Mouse (Mus musculus) neural tube, embryonic 11.5 days (tissue): ENCODE data around the gene Olfr119. TPM values are rescaled to one million over a fixed set of nuclear protein-coding genes. Genes with fewer than 3 reads are reported as not detected.
"Not testable (repeated sequence)": the region's sequence is repeated elsewhere in the genome, so short reads cannot be mapped to it uniquely, and the experiment has no call there.

Experiments
- ATAC-seq: fragments of 200-750 bp; cut with Nextera tagmentation; 2 replicates; pipeline ENCODE4 v1.8.0; 2017; ENCODE audit warnings: moderate number of reproducible peaks, mild to moderate bottlenecking, moderate TSS enrichment, moderate library complexity; ENCODE audit not compliant: insufficient read depth, low FRiP score, low TSS enrichment
- DNase-seq: peaks from one replicate; pipeline ENCODE4 v3.0.0-alpha.2; 2015; ENCODE audit warnings: low spot score
- H3K27ac ChIP-seq: fragments of 300-500 bp; sonication (generic); 2 replicates; pipeline ENCODE4 v1.5.1; 2014; ENCODE audit warnings: low read depth, mild to moderate bottlenecking, low read length
- H3K27me3 ChIP-seq: fragments of 300-500 bp; sonication (generic); 2 replicates; pipeline ENCODE4 v1.6.1; 2014; ENCODE audit warnings: mild to moderate bottlenecking, low read length, mixed read lengths; ENCODE audit not compliant: control insufficient read depth, insufficient read depth
- H3K36me3 ChIP-seq: fragments of 300-500 bp; sonication (generic); 2 replicates; pipeline ENCODE4 v1.6.1; 2014; ENCODE audit warnings: mild to moderate bottlenecking, low read length, moderate library complexity, mixed read lengths; ENCODE audit not compliant: control insufficient read depth, insufficient read depth
- H3K4me1 ChIP-seq: fragments of 300-500 bp; sonication (generic); 2 replicates; pipeline ENCODE4 v1.6.1; 2014; ENCODE audit warnings: low read length, mixed read lengths; ENCODE audit not compliant: control insufficient read depth, insufficient read depth
- H3K4me2 ChIP-seq: fragments of 300-500 bp; sonication (generic); 2 replicates; pipeline ENCODE4 v1.6.1; 2014; ENCODE audit warnings: low read depth, mild to moderate bottlenecking, moderate library complexity
- H3K4me3 ChIP-seq: fragments of 300-500 bp; sonication (generic); 2 replicates; pipeline ENCODE4 v1.5.1; 2014; ENCODE audit warnings: low read depth, low read length
- H3K9ac ChIP-seq: fragments of 300-500 bp; sonication (generic); 2 replicates; pipeline ENCODE4 v1.6.1; 2014; ENCODE audit warnings: mild to moderate bottlenecking, low read length
- H3K9me3 ChIP-seq: fragments of 300-500 bp; sonication (generic); 2 replicates; pipeline ENCODE4 v1.6.1; 2016; ENCODE audit warnings: low read length; ENCODE audit not compliant: control insufficient read depth
- WGBS: fragments of 180-500 bp; shearing (Covaris S2); extraction: QIAGEN DNeasy Blood & Tissue Kit; methylation state at CpG from one replicate; pipeline ENCODE4 v1.1.7; 2014; 5-methylcytosine and 5-hydroxymethylcytosine counted together
- polyA plus RNA-seq: library from polyadenylated mRNA; unstranded; fragments of >200 nt; fragmentation: Nextera tagmentation; extraction: Ambion mirVana; gene quantifications from 2 replicates; pipeline ENCODE4 v1.2.1, GENCODE M21; 2014

The Olfr119 gene
- not detected in 2 replicates for polyA plus RNA-seq

GRCm38 (mm10) chr17:37696264-37696663 is at the start of gene Olfr119:
Olfr119 (plus strand) TSS chr17:37696564.
- H3K27ac ChIP-seq, ATAC-seq, H3K4me3 ChIP-seq, H3K4me1 ChIP-seq, H3K36me3 ChIP-seq, H3K9ac ChIP-seq, H3K27me3 ChIP-seq, DNase-seq, H3K4me2 ChIP-seq, H3K9me3 ChIP-seq: not testable (repeated sequence)
- 73% methylated on average over 1 of the region's 1 CpGs for WGBS

GRCm38 (mm10) chr17:37663682-37664081 is 32.7 kb upstream of the Olfr119 start, which contains the start of gene Olfr117:
Olfr117 (minus strand) TSS chr17:37663782.
- Histone ChIP-seq H3K27ac (no peak within 1 kb of the TSS), H3K4me2 (no peak within 1 kb of the TSS), H3K4me1 (no peaks in the 10 kb centered on the region), H3K9me3 (no peaks in the 10 kb centered on the region), H3K36me3 (no peaks in the 10 kb centered on the region), H3K9ac (no peak within 1 kb of the TSS), H3K27me3 (no peaks in the 10 kb centered on the region), H3K4me3 (no peak within 1 kb of the TSS)
- ATAC-seq (no peak), DNase-seq (no peak)
- WGBS: 74% methylated on average over 1 of the region's 1 CpGs

GRCm38 (mm10) chr17:37666688-37667087 is 29.7 kb upstream of the Olfr119 start, which contains the start of gene Olfr118:
Olfr118 (plus strand) TSS chr17:37666988.
- H3K4me2 ChIP-seq: no peak within 1 kb of the TSS
- no peaks in the 10 kb centered on the region for H3K27me3 ChIP-seq
- H3K4me1 ChIP-seq: no peaks in the 10 kb centered on the region
- H3K4me3 ChIP-seq: no peak within 1 kb of the TSS
- H3K36me3 ChIP-seq: no peaks in the 10 kb centered on the region
- no peak within 1 kb of the TSS for H3K9ac ChIP-seq
- no peak within 1 kb of the TSS for H3K27ac ChIP-seq
- DNase-seq (no peak), ATAC-seq (no peak)
- H3K9me3 ChIP-seq: no peaks in the 10 kb centered on the region
- 76% methylated on average over 2 of the region's 2 CpGs for WGBS

GRCm38 (mm10) chr17:37721508-37721907 is 25.1 kb downstream of the Olfr119 start, which contains the start of gene Olfr120:
Olfr120 (plus strand) TSS chr17:37721808.
- Histone ChIP-seq H3K27ac (no peak within 1 kb of the TSS), H3K4me2 (no peak within 1 kb of the TSS), H3K9ac (no peak within 1 kb of the TSS), H3K27me3 (no peaks in the 10 kb centered on the region), H3K9me3 (no peaks in the 10 kb centered on the region), H3K4me1 (no peaks in the 10 kb centered on the region), H3K36me3 (no peaks in the 10 kb centered on the region), H3K4me3 (no peak within 1 kb of the TSS)
- WGBS: 76% methylated on average over 1 of the region's 1 CpGs
- DNase-seq (no peak), ATAC-seq (no peak)

GRCm38 (mm10) chr17:37738070-37738469 is 41.7 kb downstream of the Olfr119 start:
- Histone ChIP-seq H3K27ac (no peak overlapping the region), H3K27me3 (no peaks in the 10 kb centered on the region), H3K9me3 (no peaks in the 10 kb centered on the region), H3K4me1 (no peaks in the 10 kb centered on the region), H3K4me2 (no peak overlapping the region), H3K9ac (no peak overlapping the region), H3K4me3 (no peak overlapping the region), H3K36me3 (no peaks in the 10 kb centered on the region)
- WGBS: 57% methylated on average over 7 of the region's 7 CpGs
- DNase-seq (no peak), ATAC-seq (no peak)

Other genes starting within 250 kb of the Olfr119 start
- not detected in 2 replicates for gene Olfr109, start 237.6 kb upstream of the Olfr119 start, polyA plus RNA-seq
- not detected in 2 replicates for gene H2-M2, start 213.0 kb upstream of the Olfr119 start, polyA plus RNA-seq
- not detected in 2 replicates for gene Olfr110, start 204.1 kb upstream of the Olfr119 start, polyA plus RNA-seq
- not detected in 2 replicates for gene Olfr111, start 188.5 kb upstream of the Olfr119 start, polyA plus RNA-seq
- gene Olfr112, start 127.1 kb upstream of the Olfr119 start, polyA plus RNA-seq: not detected in 2 replicates
- gene Olfr113, start 118.9 kb upstream of the Olfr119 start, polyA plus RNA-seq: not detected in 2 replicates
- gene Olfr114, start 103.8 kb upstream of the Olfr119 start, polyA plus RNA-seq: not detected in 2 replicates
- not detected in 2 replicates for gene Olfr115, start 69.5 kb upstream of the Olfr119 start, polyA plus RNA-seq
- gene Olfr116, start 69.4 kb upstream of the Olfr119 start, polyA plus RNA-seq: not detected in 2 replicates
- not detected in 2 replicates for gene Olfr117, start 32.8 kb upstream of the Olfr119 start, polyA plus RNA-seq
- not detected in 2 replicates for gene Olfr118, start 29.6 kb upstream of the Olfr119 start, polyA plus RNA-seq
- not detected in 2 replicates for gene Olfr120, start 25.2 kb downstream of the Olfr119 start, polyA plus RNA-seq
- gene Olfr121, start 52.3 kb downstream of the Olfr119 start, polyA plus RNA-seq: not detected in 2 replicates
- not detected in 2 replicates for gene Olfr122, start 72.0 kb downstream of the Olfr119 start, polyA plus RNA-seq
- not detected in 2 replicates for gene Olfr123, start 97.0 kb downstream of the Olfr119 start, polyA plus RNA-seq
- gene Olfr124, start 103.3 kb downstream of the Olfr119 start, polyA plus RNA-seq: not detected in 2 replicates
- gene Olfr125, start 136.4 kb downstream of the Olfr119 start, polyA plus RNA-seq: not detected in 2 replicates
- gene Olfr126, start 150.9 kb downstream of the Olfr119 start, polyA plus RNA-seq: not detected in 2 replicates
- gene Olfr127, start 203.9 kb downstream of the Olfr119 start, polyA plus RNA-seq: not detected in 2 replicates
- not detected in 2 replicates for gene Olfr128, start 224.0 kb downstream of the Olfr119 start, polyA plus RNA-seq